Mouse (Mus musculus): ENCODE data around the gene Mroh2a. TPM values are rescaled to one million over a fixed set of nuclear protein-coding genes. Genes with fewer than 3 reads are reported as not detected.

Mroh2a gene
- total RNA-seq, 4 experiments from 2014 or later: 0.10 to 0.16 TPM; not detected in 2

DNA sequence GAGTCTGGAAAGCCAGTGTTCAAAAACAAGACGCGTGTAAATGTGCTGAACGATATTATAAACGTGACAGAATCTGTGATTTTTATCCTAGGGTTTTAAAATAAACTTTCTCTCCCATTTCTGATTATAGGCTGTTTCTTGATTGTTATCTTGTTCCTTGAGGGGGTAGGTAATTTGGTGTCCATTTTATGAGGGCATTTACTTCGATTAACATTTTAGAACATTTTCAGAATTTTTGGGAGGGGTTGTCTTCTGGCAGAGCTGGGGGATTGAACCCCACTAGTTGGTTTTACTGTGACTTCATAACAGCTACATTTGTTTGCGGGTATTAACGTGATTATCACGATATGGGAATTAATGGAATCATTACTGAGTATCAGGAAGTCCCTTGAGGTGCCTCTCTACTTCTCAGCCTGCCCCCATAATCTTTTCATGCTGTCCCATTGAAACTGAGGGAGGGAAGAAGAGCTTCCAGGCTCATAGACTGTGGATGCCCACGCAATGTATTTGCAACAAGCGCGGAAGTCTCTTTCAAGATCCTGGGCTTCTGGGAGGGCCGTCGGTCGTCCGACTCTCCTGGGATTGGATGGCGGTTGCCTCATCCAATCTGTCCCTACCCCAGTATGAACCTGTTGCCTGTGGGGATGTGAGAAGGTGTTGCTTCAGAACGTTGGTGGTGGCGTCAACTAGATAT is 51.2 kb downstream of the Mroh2a start:
- no peak for DNase-seq

DNA sequence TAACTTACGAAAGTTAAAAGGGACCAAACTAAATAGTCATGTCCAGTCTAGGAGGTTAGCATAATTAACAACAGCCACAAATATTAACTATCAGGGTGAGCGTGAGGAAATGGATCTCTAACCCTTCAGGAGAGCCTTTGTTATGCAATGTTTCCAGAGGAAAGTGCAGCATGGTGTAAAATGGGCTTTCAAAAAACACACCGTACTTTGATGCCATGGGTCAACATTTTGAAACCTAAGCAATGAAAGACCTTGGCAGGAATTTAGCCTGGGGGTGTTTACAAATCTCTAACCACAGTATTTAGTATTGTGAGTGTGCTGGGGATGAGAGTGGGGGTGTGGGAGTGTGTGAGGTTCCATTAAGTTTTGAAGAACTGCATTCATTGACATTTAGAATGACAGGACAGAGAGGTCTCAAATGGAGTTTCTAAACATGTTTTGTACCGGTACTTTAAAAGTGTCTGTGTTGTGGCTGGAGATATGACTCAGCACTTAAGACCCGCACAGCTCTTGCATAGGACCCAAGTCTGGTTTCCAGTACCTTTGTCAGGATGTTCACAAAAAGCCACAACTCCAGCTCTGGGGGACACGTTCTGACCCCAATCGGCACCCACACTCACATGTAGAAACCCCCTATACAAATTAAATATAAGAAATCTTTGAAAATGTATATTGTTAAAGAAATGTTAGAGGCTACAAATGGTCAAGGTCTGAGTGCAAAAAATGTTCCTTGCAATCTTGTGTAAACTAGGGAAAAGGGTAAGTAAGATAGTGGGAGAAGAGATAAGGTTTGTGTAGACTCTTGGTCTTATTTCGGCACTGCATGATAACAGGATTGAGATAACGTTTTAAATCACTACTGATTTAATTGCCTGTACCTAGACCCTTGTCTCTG is 52.6 kb downstream of the Mroh2a start:
- DNase-seq: no peak

DNA sequence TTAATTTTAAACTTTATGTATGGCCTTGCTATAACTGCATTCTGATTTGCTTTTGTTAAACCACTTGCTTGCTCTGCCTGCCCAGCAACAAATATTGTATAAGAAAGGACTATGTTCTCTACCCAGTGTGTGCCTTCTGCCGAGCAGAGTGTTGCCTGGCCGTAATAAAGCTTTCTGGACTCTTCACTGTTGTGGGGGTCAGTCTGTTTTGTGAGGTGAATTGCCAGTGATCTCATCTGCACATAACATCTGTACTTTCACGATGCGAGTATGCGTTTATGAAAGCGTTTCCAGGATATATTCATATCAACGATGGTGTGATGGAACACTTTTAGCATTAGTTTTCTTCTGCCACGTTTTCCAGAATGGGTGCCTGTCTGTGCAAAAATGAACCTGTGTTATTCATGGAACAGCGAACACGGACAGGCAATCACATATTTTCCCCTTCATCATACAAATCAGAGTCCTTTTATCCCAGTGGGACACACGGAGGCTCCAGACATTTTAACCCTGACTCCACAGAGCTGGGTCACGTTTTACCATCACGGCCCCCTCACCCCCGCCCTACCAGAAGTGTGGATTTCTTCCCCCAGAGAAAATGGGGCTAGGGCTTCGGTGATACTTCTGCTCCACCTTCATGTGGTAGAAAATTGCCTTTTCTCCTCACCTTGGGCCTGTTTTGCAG is 53.4 kb downstream of the Mroh2a start:
- no peak for DNase-seq

DNA sequence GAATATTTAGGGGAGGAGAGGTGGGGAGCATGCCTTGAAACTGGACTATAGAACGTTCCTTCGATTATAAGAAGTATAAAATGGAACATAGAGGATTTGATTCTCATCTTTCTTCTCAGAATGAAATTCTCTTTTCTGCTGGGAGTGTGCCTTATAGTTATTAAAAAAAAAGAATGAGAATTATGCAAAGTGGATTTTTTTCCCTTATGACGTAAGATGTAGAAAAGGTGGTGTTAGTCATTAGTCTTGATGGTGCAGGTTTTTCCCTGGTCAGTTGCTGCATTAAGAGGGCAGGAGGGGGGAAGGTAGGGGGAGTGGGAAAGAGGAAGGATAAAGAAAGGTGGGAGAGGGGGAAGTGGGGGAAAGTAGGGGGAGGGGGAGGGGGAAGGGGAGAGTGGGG is 55.5 kb downstream of the Mroh2a start:
- no peak for DNase-seq

DNA sequence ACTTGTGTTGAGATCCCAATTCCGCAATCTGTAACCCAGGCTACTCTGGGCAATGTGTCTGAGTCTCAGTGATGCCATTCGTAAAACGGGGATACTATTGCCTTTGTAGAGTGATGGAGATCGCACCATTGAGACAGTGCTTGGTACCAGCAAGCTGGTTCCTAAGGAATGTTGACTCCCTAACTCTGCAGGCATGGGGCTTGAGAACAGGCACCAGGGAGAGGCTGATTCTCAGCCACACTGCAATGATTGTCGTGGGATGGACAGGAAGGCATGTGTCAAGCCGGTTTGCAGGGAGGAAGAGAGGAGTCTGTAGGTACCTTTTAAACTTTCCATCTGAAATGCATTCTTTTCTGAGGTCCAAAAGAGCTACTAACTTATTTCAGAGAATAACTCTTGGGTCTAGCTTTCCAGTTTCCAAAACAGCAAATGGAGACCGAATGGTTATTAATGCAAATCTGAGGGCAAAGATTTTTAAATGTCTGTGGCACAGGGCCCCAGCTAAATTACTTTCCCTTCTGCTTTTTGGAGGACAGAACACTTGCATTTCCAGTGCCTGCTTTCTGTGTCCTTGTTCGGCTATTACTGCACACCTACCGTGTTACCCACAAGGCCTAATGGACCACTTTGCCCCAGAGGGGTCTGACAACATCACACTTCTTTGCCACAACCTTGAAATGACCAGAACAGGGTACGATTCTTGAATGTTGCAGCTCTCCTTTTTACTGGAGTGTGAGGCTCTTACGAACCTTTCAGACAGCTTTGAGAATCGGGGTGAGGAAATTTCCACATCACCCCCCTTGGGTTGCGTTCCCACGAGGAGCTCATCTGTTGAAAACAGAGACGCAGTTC is 56.8 kb downstream of the Mroh2a start:
- no peak for DNase-seq

DNA sequence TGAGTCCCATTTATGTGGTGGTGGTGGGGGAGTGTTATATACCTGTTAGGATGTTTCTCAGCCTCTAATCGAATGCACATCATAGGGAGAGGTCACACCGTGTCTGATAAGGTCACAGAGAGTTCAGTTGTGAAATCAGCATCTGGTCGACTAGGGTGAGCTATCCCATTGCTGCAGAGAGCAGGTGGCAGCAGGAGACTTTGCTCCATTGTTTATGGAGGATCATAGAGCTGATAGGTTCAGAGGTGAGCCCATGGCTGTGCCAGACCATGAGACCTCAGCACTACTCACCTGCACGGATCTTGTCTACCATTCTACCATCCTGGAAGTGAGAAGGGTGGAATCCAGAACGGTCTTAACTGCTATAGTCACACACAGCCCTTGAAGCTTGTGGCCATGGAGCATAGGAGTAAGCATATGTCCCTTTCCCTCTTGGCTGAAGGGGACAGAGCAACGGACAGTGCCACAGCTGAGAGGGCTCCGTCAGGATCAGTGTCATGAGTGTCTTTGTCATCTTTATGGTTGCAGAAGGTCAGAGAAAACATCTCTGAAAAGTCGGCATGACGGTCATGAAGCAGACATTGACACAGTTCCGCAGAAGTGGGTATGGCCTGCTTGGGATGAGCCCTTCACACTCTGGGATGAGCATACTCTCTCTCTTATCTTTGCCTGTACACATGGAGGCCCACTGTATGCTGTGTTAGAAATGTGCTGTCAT is 57.6 kb downstream of the Mroh2a start:
- no peak for DNase-seq

DNA sequence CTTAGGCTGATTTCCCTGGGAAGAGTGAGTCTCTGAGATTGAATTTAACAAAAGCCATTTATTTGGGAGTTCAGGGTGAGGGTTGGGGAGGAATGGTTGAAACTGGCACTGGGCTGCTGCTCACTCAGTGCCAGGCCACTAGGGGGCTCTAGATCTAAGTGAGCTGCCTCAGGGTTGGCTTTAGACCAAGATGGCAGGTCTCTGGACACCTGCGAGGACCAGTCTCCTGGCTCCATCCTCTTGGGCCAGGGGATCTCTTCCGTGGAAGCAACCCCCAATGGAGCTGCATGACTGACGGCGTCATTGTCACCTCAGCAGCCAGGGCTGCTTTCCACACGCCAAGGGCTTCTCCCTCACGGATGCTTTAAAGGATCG is 58.1 kb downstream of the Mroh2a start:
- no peak for DNase-seq

DNA sequence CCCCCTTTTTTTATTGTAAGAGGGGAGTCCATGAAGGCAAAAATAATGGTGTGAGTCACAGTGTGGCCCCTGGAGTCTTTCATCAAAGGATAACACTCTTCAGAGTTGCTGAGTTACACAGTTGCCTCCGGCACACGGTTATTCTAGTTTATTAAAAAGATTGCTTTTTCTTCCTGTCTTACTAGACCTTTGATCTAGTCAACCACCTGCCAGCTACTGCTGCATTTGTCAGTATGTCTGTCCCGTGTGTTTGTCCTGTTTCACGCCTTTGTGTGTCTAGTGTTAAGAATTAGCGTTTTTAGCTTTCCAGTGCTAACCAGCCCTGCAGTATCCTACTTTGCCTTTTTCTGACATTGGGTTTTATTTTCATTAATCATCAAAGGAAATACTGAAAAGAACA is 58.9 kb downstream of the Mroh2a start:
- no peak for DNase-seq

DNA sequence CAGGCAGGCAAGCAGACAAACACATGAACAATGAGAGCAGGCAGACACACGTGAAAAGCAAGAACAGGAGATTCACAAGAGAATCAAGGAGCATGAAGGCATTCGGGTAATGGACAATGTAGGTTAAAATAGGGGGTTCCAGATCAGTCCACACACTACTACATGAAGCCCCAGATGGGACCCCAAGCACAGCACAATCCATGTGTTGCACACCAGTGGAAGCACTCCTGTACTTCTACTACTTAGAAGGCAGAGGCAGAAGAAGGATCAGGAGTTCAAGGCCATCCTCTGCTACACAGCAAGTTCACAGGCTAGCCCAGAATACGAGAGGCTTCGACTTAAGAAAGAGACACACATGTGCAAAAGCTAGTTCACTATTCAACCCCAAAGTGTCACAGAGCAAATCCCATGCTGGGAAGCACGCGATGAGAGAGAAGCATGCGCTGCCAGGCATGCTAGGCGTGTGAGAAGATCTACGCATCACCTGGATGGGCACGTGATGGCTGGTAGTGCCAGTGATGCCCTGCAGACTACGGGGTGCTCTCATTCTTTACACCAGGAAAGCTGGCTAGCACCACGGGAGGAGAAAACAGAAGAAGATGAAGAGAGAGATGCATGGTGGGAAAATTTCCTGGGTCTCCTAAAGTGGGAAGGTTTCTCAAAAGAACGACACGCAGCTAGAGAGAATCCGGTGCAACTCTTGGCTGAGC is 59.5 kb downstream of the Mroh2a start:
- no peak for DNase-seq

DNA sequence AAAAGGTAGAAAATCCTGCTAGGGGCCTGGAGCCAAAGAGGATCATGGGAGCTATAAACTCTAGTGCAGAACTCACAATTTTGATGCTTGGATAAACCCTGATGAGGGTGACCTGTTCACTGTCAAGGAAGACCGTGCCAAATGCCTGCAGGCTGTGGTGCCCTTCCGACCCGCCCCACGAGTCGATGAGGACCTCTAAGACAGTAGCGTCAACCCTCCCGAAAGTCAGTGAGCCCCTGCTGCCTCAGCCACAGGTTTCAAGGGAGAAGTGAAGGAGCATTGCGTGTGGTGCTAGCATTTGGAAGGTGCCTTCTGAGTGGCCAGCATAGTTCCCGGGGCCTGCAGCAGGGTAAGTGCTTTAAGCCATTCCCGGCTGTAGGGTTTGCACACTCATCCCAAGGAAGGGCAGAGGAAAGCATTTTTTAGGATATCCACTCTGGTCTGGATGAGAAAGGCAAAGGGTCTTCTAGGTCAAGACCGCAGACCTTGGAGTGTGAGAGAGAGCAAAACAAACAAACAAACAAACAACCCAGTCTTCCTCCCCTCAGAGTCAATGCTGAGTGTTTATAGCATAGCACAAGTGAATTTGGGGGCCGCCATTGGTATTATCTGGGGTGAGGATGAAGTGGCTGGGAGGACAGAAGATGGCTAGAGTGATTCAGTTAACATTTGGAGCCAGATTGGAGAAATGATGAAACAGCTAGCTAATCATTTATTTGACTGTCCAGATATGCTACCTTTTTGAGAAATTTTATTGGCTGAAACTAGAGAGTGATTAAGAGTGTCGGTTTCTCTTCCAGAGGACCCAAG is 60.3 kb downstream of the Mroh2a start:
- DNase-seq: no peak

DNA sequence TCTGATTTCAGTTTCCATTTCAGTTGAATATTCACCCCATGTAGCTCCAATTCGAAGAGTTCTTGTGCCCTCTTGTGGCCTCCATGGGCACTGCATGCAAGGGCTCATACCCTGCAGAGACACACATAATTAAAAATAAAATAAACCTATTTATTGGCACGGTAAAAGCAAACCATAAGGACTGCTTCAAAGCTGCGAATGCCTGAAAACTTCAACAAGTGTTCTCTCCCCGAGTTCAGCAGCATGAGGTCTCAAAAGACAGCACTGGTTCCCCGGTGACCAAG is 60.9 kb downstream of the Mroh2a start:
- no peak for DNase-seq

DNA sequence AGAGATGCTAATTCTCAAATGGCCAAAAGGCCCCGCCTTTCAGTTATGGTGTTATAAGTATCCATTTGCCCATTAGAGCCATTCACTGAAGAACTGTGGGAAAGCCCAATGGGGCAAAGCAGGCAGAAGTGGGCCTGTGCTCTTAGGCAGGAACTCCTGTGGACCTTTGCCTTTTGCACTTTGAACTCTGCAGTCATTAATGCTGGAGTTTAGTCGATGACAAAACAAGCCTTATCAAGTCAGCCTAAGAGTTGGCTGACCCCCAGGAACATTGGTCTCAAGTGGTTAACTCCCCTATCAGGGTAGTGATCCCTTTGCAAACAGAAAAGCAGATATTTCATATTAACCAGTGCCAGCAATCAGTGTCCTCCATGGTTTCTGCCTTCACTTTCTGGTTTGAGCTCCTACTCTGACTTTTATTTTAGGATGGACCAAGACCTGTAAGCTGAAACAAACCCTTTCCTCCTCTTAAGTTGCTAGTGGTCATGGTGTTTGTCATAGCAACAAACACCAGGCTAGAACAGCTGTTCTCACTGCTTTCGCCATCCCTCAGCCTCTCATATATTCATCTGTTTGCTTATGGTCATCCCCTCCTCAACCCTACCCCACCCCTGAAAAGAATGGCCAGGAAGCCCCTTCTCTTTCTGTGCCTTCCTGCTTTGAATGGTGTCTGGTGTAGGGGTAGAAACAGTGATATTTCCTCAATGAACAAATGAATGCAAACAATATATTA is 61.4 kb downstream of the Mroh2a start:
- DNase-seq: no peak

DNA sequence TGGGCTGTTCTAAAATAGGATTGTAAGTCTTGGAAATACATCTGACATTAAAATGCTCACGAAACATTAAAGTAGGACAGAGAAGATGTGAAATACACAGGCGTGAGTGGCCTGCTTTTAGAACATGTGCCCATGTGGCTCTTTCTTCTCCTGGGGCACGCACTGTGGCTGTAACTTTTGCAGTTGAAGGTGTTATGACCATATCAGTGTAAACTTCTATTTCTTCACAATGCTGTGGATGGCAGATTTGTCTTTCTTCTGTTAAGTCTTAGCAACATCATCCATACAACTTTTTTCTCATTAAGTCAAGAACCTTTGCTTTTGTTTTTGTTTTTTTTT is 62.0 kb downstream of the Mroh2a start:
- DNase-seq: no peak

DNA sequence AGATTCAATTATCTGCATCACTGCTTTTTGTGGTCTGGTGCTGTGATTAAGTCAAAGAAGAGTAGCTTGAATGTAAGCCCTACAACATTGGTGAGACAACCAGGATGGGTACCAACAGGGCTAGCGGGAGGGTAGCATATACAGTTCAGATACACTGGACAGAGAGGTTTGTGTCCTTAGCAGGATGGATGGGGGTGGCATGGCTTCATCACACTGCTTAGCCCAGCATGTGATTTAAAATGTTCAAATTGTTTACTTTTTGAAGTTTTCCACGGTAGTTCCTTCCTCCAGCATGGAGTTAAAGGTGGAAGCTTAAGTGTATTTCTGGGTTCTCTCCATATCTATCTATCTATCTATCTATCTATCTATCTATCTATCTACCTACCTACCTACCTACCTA is 62.4 kb downstream of the Mroh2a start:
- DNase-seq: no peak

DNA sequence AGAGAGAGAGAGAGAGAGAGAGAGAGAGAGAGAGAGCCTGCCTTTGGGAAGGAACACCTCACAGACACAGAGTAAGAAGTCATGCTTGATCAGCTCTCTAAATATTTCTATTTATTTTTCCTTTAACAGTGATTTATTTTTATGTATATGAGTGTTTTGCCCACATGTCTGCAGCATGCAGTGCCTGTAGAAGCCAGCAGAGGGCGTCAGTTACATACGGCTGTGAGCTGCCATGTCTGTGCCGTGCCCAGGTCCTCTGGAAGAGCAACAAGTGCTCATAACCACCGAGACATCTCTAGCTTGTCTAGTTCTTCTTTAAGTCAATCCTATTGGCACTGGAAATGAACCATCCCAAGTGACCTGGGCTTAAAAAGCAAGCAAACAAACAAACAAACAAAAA is 63.1 kb downstream of the Mroh2a start:
- DNase-seq: no peak

DNA sequence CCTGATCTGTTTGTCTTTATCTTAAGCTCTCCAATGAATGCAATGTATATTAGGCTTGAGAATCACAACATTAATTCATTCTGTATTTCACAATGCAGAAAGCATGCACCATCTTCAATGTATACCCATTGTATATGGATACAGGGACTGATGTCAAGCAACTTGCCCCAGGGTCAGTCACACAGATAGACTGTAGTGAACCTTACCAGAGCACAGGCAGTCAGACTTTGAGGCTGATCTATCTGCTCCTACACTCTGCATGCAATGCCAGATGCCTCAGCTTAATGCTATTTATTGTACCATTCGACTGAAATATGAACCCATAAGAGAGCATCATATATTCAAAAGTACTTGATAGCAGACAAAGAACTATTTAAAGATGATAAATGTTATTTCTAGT is 63.7 kb downstream of the Mroh2a start:
- no peak for DNase-seq

DNA sequence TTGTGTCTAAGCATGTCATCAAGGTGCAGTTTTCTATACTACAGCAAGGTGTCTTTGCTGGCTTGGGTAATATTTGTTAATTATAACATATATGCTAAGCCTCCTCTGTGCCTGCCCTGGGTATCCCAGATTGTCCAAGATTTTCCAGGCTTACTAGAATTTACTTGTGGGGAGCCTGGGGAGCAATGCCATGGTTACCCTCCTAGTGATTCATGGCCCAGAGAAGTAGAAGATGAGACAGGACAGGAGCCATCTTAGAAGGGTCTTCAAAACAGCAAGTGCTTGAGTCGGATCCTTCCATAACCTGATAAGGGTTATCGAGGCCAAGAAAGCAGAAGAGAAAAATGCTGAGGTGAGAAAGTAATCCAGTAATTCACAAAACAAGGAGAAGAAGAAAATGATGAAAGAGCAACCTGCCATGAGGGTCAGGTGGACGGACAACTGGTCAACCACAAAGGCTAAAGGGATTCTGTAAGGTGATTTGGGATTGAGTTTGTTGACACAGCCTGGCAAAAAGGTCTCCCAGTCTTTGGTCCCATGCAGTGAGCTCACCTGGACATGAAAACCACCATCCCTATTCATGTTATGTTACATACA is 64.7 kb downstream of the Mroh2a start:
- DNase-seq: no peak

DNA sequence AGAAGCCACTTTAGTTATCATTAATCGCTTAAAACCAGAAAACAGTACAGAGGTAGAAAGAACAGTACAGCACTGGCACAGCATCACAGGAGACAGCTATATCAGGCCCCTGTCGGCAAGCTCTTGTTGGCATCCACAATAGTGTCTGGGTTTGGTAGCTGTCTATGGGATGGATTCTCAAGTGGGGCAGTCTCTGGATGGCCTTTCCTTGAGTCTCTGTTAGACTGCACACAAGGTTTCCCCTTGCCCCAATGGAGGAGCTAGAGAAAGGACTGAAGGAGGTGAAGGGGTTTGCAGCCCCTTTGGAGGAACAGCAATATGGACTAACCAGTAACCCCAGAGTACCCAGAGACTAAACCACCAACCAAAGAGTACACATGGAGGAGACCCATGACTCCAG is 65.3 kb downstream of the Mroh2a start:
- DNase-seq: no peak

DNA sequence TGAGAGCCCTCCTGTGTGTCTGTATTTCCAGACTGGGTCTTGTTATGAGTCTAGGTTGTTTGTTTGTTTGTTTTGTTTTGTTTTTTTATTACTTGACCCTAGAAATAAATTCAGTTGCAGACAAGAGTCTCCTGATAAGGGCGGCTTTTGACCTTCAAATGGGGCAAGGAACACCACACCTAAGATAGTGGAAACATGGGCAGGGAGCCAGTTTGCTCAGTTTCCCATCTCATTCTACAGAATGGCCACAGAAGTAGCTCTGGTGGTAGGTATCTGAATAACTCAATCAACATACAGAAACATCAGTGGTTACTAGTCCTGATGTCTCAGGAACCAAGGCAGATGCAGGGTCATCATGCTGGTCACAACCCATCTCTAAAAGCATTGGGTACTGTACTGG is 67.9 kb downstream of the Mroh2a start:
- DNase-seq: no peak
